Mouse (Mus musculus) stomach, embryonic 16.5 days (tissue): Measurements from ENCODE around the gene Vmn2r90. TPM values are rescaled to one million over a fixed set of nuclear protein-coding genes. Genes with fewer than 3 reads are reported as not detected.
"Not testable (repeated sequence)": the region's sequence is repeated elsewhere in the genome, so short reads cannot be mapped to it uniquely, and the experiment has no call there.

Experiments
- ATAC-seq: fragments of 200-750 bp; cut with Nextera tagmentation; 2 replicates; pipeline ENCODE4 v1.8.0; 2017; ENCODE audit warnings: moderate number of reproducible peaks, moderate TSS enrichment; ENCODE audit not compliant: insufficient read depth, low FRiP score
- H3K27ac ChIP-seq: fragments of 300-500 bp; sonication (generic); 2 replicates; pipeline ENCODE4 v1.5.1; 2014; ENCODE audit warnings: low read length
- H3K27me3 ChIP-seq: fragments of 300-500 bp; sonication (generic); 2 replicates; pipeline ENCODE4 v1.6.1; 2014; ENCODE audit warnings: low read length, control low read depth, mixed read lengths; ENCODE audit not compliant: control insufficient read depth, insufficient read depth
- H3K36me3 ChIP-seq: fragments of 300-500 bp; sonication (generic); 2 replicates; pipeline ENCODE4 v1.6.1; 2014; ENCODE audit warnings: low read length; ENCODE audit not compliant: control insufficient read depth, insufficient read depth
- H3K4me1 ChIP-seq: fragments of 300-500 bp; sonication (generic); 2 replicates; pipeline ENCODE4 v1.6.1; 2014; ENCODE audit warnings: low read length, control low read depth, mixed read lengths; ENCODE audit not compliant: control insufficient read depth, insufficient read depth
- H3K4me2 ChIP-seq: fragments of 300-500 bp; sonication (generic); 2 replicates; pipeline ENCODE4 v1.6.1; 2014; ENCODE audit warnings: low read depth, low read length, mixed read lengths
- H3K4me3 ChIP-seq: fragments of 300-500 bp; sonication (generic); replicated peaks from 2 replicates; pipeline ENCODE4 v1.5.1; 2014; ENCODE audit warnings: mild to moderate bottlenecking, low read length
- H3K9ac ChIP-seq: fragments of 300-500 bp; sonication (generic); 2 replicates; pipeline ENCODE4 v1.6.1; 2014; ENCODE audit warnings: low read length
- H3K9me3 ChIP-seq: fragments of 300-500 bp; sonication (generic); replicated peaks from 2 replicates; pipeline ENCODE4 v1.6.1; 2016; ENCODE audit warnings: low read length, control low read depth; ENCODE audit not compliant: control insufficient read depth
- WGBS: fragments of 180-500 bp; shearing (Covaris S2); extraction: QIAGEN DNeasy Blood & Tissue Kit; methylation state at CpG from one replicate; pipeline ENCODE4 v1.1.7; 2014; 5-methylcytosine and 5-hydroxymethylcytosine counted together
- polyA plus RNA-seq: library from polyadenylated mRNA; unstranded; fragments of >200 nt; fragmentation: Nextera tagmentation; extraction: Ambion mirVana; gene quantifications from 2 replicates; pipeline ENCODE4 v1.2.1, GENCODE M21; 2015

The Vmn2r90 gene
- polyA plus RNA-seq, 1 experiment from 2014 or later = not detected

- not testable (repeated sequence) for H3K4me3 ChIP-seq, H3K27ac ChIP-seq, ATAC-seq, H3K27me3 ChIP-seq, H3K4me2 ChIP-seq, H3K36me3 ChIP-seq, H3K9ac ChIP-seq, H3K4me1 ChIP-seq, H3K9me3 ChIP-seq
Observed at GRCm38 (mm10) chr17:17741516-17741915, 38.0 kb downstream of the Vmn2r90 start.

- WGBS = 7% methylated on average over 4 of the region's 4 CpGs
- H3K36me3 ChIP-seq, H3K9ac ChIP-seq, H3K27ac ChIP-seq, H3K27me3 ChIP-seq, ATAC-seq, H3K4me1 ChIP-seq, H3K4me2 ChIP-seq, H3K4me3 ChIP-seq, H3K9me3 ChIP-seq: not testable (repeated sequence)
Observed at GRCm38 (mm10) chr17:17749371-17749770, 45.8 kb downstream of the Vmn2r90 start.

- ATAC-seq = no peak
- H3K36me3 ChIP-seq = no peaks in the 10 kb centered on the region
Observed at GRCm38 (mm10) chr17:17762614-17763293, 59.2 kb downstream of the Vmn2r90 start.

GRCm38 (mm10) chr17:17764206-17764605 lies 60.7 kb downstream of the Vmn2r90 start:
- Histone ChIP-seq H3K36me3 (no peaks in the 10 kb centered on the region), H3K9me3 (no peaks in the 10 kb centered on the region), H3K4me3 (no peak overlapping the region), H3K27ac (no peak overlapping the region), H3K4me1 (no peaks in the 10 kb centered on the region), H3K4me2 (no peak overlapping the region), H3K9ac (no peak overlapping the region), H3K27me3 (no peaks in the 10 kb centered on the region)
- no peak for ATAC-seq
- WGBS = 41% methylated on average over 1 of the region's 1 CpGs

More at GRCm38 (mm10) chr17:17762614-17763293, 59.2 kb downstream of the Vmn2r90 start:
- Histone ChIP-seq H3K4me2 (no peak overlapping the region), H3K27ac (no peak overlapping the region), H3K4me3 (no peak overlapping the region), H3K9me3 (no peaks in the 10 kb centered on the region), H3K4me1 (no peaks in the 10 kb centered on the region), H3K27me3 (no peaks in the 10 kb centered on the region), H3K9ac (no peak overlapping the region)
- WGBS = 81% methylated on average over 1 of the region's 1 CpGs

GRCm38 (mm10) chr17:17766481-17766880 lies 62.9 kb downstream of the Vmn2r90 start:
- Histone ChIP-seq H3K4me2 (no peak overlapping the region), H3K36me3 (no peaks in the 10 kb centered on the region), H3K9me3 (no peaks in the 10 kb centered on the region), H3K4me1 (no peaks in the 10 kb centered on the region), H3K27ac (no peak overlapping the region), H3K9ac (no peak overlapping the region), H3K4me3 (no peak overlapping the region), H3K27me3 (no peaks in the 10 kb centered on the region)
- ATAC-seq = peak; percentile 56; the same call in 1 of the 2 replicates
- WGBS = 5% methylated on average over 3 of the region's 3 CpGs

Other genes starting within 250 kb of the Vmn2r90 start
- gene Lnpep, start 78.7 kb upstream of the Vmn2r90 start, polyA plus RNA-seq = 9.3 and 10.1 TPM in 2 replicates
- 27.5 and 29.8 TPM in 2 replicates for gene Spaca6, start 123.4 kb downstream of the Vmn2r90 start, polyA plus RNA-seq
- gene Has1, start 151.5 kb downstream of the Vmn2r90 start, polyA plus RNA-seq = 0.88 and 0.94 TPM in 2 replicates
- gene Fpr1, start 180.2 kb downstream of the Vmn2r90 start, polyA plus RNA-seq = 2.0 and 2.8 TPM in 2 replicates
- gene Fpr2, start 184.1 kb downstream of the Vmn2r90 start, polyA plus RNA-seq = 1.1 and 2.2 TPM in 2 replicates
- not detected in 2 replicates for gene Fpr3, start 184.1 kb downstream of the Vmn2r90 start, polyA plus RNA-seq